Mouse (Mus musculus): Measurements from ENCODE around the gene Sec14l4.
A peak's percentile ranks its signal among the peaks of the same experiment; 100 is the strongest.

Sec14l4 gene

GRCm38 (mm10) chr11:4078267-4078933 is 47.1 kb downstream of the Sec14l4 start:
- DNase-seq (ENCODE audit: low spot score) = no peak

- DNase-seq (ENCODE audit: low spot score) = no peak
Measured at GRCm38 (mm10) chr11:4080219-4080618, 49.0 kb downstream of the Sec14l4 start.

- no peak for DNase-seq (ENCODE audit: low spot score)
Measured at GRCm38 (mm10) chr11:4083316-4084078, 52.2 kb downstream of the Sec14l4 start.

DNA sequence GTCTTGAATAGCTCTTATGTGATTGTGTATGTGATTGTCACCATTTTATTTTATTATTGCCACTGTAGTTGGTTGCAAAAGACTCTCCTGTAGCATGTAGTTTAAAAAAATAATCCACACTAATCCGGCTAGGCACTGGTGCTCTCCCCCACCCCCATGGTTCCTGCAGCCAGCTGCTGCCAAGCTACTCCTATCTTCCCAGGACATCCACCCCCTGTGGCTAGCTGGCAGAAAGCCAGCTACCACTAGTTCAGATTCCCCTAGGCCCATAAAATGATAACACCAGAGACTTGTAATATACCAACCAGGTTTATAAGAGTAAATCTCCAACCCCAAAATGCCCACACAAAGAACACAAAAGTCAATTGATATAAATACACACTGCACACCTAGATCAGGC is 55.0 kb downstream of the Sec14l4 start:
- DNase-seq (ENCODE audit: low spot score) = no peak

DNA sequence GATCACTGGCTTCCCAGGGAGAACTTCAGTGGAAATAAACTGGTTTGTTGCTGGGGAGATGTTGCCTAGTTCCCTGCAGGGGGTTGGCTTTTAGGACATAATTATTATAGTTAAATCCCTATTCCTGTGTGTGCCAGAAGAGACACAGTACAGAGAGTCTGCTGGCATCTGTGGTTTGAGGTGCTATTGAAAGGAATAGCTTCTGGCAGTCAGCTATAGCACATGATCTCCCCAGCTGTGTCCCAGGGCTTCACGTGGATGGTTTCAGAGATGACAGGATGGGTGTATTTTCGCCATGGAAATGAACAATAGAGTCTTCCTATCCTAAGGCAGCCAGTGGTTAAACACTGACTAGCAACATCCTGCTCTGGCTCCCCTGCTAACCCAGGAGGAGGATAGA is 56.0 kb downstream of the Sec14l4 start:
- no peak for DNase-seq (ENCODE audit: low spot score)

DNA sequence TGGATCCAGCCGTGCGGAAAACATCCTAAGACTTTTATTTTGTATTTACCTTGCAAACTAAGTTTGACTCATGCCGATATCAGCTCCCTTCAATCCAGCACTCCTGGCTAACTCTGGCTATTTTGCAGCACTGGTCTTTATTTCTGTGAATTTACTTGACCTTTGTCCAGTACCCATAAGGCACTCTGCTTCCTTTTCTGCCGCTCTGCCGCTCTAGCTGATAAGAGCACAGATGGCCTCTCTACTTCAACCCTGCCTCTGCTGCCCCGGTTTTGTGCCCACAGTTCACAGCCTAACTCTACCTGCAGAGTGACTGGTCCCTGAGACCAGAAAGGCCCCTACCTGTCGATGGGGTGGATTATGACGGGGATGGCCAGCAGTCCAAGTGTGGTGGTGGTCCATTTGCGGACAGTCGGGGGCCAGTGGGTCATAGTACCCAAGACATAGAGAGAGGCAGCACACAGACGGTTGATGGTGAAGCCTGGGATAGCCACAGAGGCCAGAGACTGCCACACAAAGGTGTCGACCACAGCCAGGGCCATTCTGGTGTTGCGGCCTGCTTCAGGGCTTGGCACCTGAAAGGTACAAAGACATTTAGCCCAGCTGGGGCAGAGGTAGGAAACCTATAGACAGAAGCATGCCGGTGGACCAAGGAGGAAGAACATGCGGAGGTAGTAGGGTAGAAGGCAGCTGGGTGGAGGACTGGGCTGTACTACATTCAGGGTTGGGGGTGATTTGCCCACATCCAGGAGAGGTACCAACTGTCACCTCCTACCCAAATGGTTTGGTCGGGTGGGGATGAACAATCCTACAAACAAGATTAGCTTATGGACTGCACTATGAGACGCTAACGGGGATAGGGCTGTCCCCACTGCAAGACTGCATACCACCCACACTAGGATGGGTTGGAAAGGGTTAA is 62.5 kb downstream of the Sec14l4 start:
- DNase-seq (ENCODE audit: low spot score) = no peak

GRCm38 (mm10) chr11:4094378-4095170 is 63.3 kb downstream of the Sec14l4 start:
- no peak for DNase-seq (ENCODE audit: low spot score)

GRCm38 (mm10) chr11:4095171-4096053 is 64.2 kb downstream of the Sec14l4 start, which contains the start of gene Mtfp1:
TSS of gene Mtfp1 (minus strand) at chr11:4095445.
- no peak for DNase-seq (ENCODE audit: low spot score)

DNA sequence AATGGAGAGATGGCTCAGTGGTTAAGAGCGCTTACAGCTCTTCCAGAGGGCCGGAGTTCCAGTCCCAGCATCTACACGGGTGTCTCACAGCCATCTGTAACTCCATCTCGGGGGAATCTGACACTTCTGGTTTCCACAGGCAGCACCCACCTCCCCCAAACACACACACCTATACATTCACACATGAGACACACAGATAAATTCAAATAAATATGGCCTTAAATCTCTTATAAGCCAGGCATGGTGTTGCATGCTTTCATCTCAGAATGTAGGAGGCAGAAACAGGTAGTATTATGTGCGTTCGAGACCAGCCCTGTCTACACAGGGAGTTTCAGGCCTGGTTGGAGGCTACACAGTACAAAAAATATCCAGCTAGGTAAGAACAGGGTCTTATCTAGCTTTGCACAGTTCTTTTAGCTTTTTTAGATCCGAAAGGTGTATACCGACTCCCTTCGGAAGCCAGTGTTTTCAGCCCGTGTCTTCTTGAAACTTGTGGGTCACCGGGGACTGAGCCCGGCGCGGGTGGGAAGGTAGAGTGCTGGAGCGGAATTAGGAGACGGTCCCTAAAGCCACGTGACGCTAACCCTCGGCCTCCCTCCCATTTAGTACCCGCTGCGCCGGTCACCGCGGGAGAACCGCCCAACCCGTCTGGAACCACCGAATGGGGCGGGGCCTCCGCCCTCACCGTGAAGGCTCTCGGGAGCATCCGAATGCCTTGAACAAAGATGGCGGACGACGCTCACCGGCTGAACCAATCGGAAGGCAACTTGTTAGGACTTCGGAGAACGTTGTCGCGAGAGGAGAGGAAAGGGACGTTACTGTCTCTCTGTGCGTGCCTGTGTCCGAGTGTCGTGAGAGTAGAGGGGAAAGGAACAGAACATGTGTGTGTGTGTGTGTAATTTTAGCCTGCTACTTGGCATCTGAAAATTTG is 65.1 kb downstream of the Sec14l4 start:
- DNase-seq (ENCODE audit: low spot score) = peak; percentile 95

GRCm38 (mm10) chr11:4097091-4097621 is 65.9 kb downstream of the Sec14l4 start:
- DNase-seq (ENCODE audit: low spot score) = no peak
